Mouse (Mus musculus) E14TG2a.4 (cell line): ENCODE data around the gene Stx17.

Experiments used
- CTCF ChIP-seq: conservative IDR thresholded peaks from 2 replicates; pipeline ENCODE4 v1.5.1; 2014; ENCODE audit warnings: low read length
- NANOG ChIP-seq: IDR thresholded peaks from 2 replicates; pipeline ENCODE4 v1.6.1; 2014; ENCODE audit warnings: borderline replicate concordance, low read length, mixed read lengths
- POU5F1 ChIP-seq: IDR thresholded peaks from 2 replicates; pipeline ENCODE4 v1.6.1; 2014; ENCODE audit warnings: low read length, borderline replicate concordance

DNA sequence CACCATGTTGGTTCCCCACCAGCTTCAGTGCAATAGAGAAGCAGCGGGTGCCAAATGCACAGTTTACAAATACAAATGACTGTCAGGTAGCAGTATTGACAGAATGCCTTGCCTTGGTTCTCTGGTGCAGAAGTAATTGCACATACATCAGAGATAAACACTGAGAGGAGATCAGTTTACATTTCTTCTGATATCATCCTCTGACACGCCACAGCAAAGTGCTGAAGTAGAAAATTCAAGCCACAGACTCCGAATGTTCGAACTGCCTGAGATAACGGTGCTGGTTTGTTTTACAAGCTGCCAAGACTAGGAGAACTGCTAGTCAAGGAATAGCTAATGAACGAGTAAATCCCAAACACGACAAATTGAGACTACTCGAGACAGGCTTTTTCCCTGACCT, 73.7 kb downstream of the Stx17 start:
- TF ChIP-seq CTCF (no peak), POU5F1 (no peak), NANOG (no peak)
